In genomic region chr5:121945819-121946218, GRCm38 (mm10) we compare ENCODE assay signal across 9 mouse cellular contexts.
DNase-seq lines count a peak whose midpoint lies in the region; ATAC-seq and TF ChIP-seq lines count a peak whose summit lies in the region.
"Had no signal": no experiment of that assay in that cellular context is flagged by ENCODE, and none has a peak within 500 bp of the region (broad histone marks: within the 10 kb centered on the region; RNA-seq: fewer than 3 reads in every experiment).

No protein-coding gene starts in this region.

- H3K4me1 ChIP-seq in forebrain, embryonic 14.5 days (ENCODE audit: control insufficient read depth, insufficient read depth, low read length) = peaks cover 18% of the 10 kb centered on the region
- H3K4me1 ChIP-seq in forebrain, embryonic 15.5 days = peaks cover 35% of the 10 kb centered on the region
- peaks cover 5% of the 10 kb centered on the region; the same call in 1 of the 2 replicates for H3K4me1 ChIP-seq in testis, adult 2 months (ENCODE audit: control insufficient read depth, insufficient read depth, low read length)
- H3K4me1 ChIP-seq in olfactory bulb, adult 2 months (ENCODE audit: control insufficient read depth, insufficient read depth, low read length) = peaks cover 6% of the 10 kb centered on the region

- WGBS in forebrain, embryonic 14.5 days = 53% methylated on average over 6 of the region's 6 CpGs
- 57% methylated on average over 6 of the region's 6 CpGs for WGBS in forebrain, embryonic 15.5 days
- WGBS in olfactory bulb, adult 2 months = 76% methylated on average over 6 of the region's 6 CpGs

- H3K27me3 ChIP-seq in forebrain, embryonic 14.5 days (replicated peaks; ENCODE audit: control insufficient read depth, insufficient read depth, low read length) = no peaks in the 10 kb centered on the region
- no peaks in the 10 kb centered on the region for H3K27me3 ChIP-seq in forebrain, embryonic 15.5 days
- H3K27me3 ChIP-seq in testis, adult 2 months (ENCODE audit: control insufficient read depth, insufficient read depth, low read length) = no peaks in the 10 kb centered on the region
- H3K27me3 ChIP-seq: Patski had no signal

- H3K9ac ChIP-seq in forebrain, embryonic 14.5 days (ENCODE audit: low read length) = no peak overlapping the region
- H3K9ac ChIP-seq in forebrain, embryonic 15.5 days (replicated peaks) = no peak overlapping the region

- TF ChIP-seq POLR2A in testis, adult 2 months (IDR thresholded peaks at IDR 0.05; ENCODE audit: control insufficient read depth, low read depth, low read length) = no peak
- TF ChIP-seq POLR2A in olfactory bulb, adult 2 months (IDR thresholded peaks at IDR 0.05; ENCODE audit: insufficient read depth, low read depth, low read length) = no peak

- H3K9me3 ChIP-seq in forebrain, embryonic 14.5 days (replicated peaks; ENCODE audit: control insufficient read depth, low read length) = no peaks in the 10 kb centered on the region
- no peaks in the 10 kb centered on the region for H3K9me3 ChIP-seq in forebrain, embryonic 15.5 days

- no peaks in the 10 kb centered on the region for H3K36me3 ChIP-seq in forebrain, embryonic 14.5 days (ENCODE audit: control insufficient read depth, insufficient read depth, low read length)
- no peaks in the 10 kb centered on the region for H3K36me3 ChIP-seq in forebrain, embryonic 15.5 days
- H3K36me3 ChIP-seq in testis, adult 2 months (ENCODE audit: control insufficient read depth, insufficient read depth, low read length) = no peaks in the 10 kb centered on the region

- peak; percentile 83 for TF ChIP-seq CTCF in testis, adult 2 months (IDR thresholded peaks at IDR 0.05; ENCODE audit: control insufficient read depth, insufficient read depth, insufficient replicate concordance, low read depth, low read length)
- peak; percentile 9; the same call in 1 of the 2 replicates for TF ChIP-seq CTCF in olfactory bulb, adult 2 months (IDR thresholded peaks at IDR 0.05; ENCODE audit: insufficient read depth, low read depth, low read length)

- ATAC-seq in forebrain, embryonic 14.5 days = no peak
- ATAC-seq in forebrain, embryonic 15.5 days (replicated peaks) = no peak
- peak; percentile 51 for ATAC-seq in common myeloid progenitor, adult 5-6 weeks (replicated peaks; ENCODE audit: low read depth, poor library complexity, severe bottlenecking)
- ATAC-seq: Patski had no signal

- H3K4me2 ChIP-seq in forebrain, embryonic 14.5 days (ENCODE audit: low read length) = no peak overlapping the region
- no peak overlapping the region for H3K4me2 ChIP-seq in forebrain, embryonic 15.5 days (replicated peaks)

- no peak overlapping the region for H3K27ac ChIP-seq in forebrain, embryonic 14.5 days (ENCODE audit: low read depth, low read length)
- H3K27ac ChIP-seq in forebrain, embryonic 15.5 days (replicated peaks) = no peak overlapping the region
- H3K27ac ChIP-seq in testis, adult 2 months (ENCODE audit: control insufficient read depth, insufficient read depth, low read depth, low read length) = no peak overlapping the region
- no peak overlapping the region for H3K27ac ChIP-seq in olfactory bulb, adult 2 months (ENCODE audit: insufficient read depth, low read depth, low read length)

- H3K4me3 ChIP-seq in forebrain, embryonic 14.5 days (ENCODE audit: low read depth, low read length) = no peak overlapping the region
- H3K4me3 ChIP-seq in forebrain, embryonic 15.5 days = no peak overlapping the region
- no peak overlapping the region for H3K4me3 ChIP-seq in testis, adult 2 months (ENCODE audit: control insufficient read depth, low read depth, low read length)
- no peak overlapping the region for H3K4me3 ChIP-seq in olfactory bulb, adult 2 months (ENCODE audit: insufficient read depth, low read depth, low read length)

- peak; percentile 48 for DNase-seq in forebrain, embryonic 14.5 days (ENCODE audit: low spot score)
- no peak for DNase-seq in testis, postnatal 14 days (ENCODE audit: low spot score)
- DNase-seq in kidney, postnatal 4 days = peak; percentile 77
- DNase-seq in frontal cortex, postnatal 14 days (ENCODE audit: low spot score in 2 of 2) = no peak

Comparison
In these comparisons a context has a peak if more than half of its experiments do, and no peak if none do; other contexts are left out.
1. DNase-seq: peak in forebrain, embryonic 14.5 days (single experiment) and kidney, postnatal 4 days (2 of 2); none in testis, postnatal 14 days (single experiment) and frontal cortex, postnatal 14 days (0 of 2).